Mouse (Mus musculus) ovary, adult 2 months (tissue): ENCODE results near the gene Olfr1459. TPM values are rescaled to one million over a fixed set of nuclear protein-coding genes. Genes with fewer than 3 reads are reported as not detected.

ENCODE experiments used
- polyA plus RNA-seq: library from polyadenylated mRNA; depleted of rRNA; stranded (reverse); fragments of >200 nt; gene quantifications from 2 replicates; pipeline ENCODE4 v1.2.3, GENCODE M21; 2012; rRNA removed

The Olfr1459 gene
- polyA plus RNA-seq: not detected in 2 replicates

GRCm38 (mm10) chr19:13149449-13149848 is at the start of gene Olfr1459:
Olfr1459 (minus strand) TSS chr19:13149549.

GRCm38 (mm10) chr19:13185434-13185833 is 36.1 kb upstream of the Olfr1459 start, which contains the start of gene Olfr1462:
Olfr1462 (plus strand) TSS chr19:13185734.

GRCm38 (mm10) chr19:13162700-13163099 is 13.4 kb upstream of the Olfr1459 start, which contains the start of gene Olfr1461:
Olfr1461 (plus strand) TSS chr19:13163000.

GRCm38 (mm10) chr19:13106675-13107074 is 42.7 kb downstream of the Olfr1459 start, which contains the start of gene Olfr1458:
Olfr1458 (minus strand) TSS chr19:13106775.

GRCm38 (mm10) chr19:13097791-13098190 is 51.6 kb downstream of the Olfr1459 start, which contains the start of gene Olfr1457:
Olfr1457 (minus strand) TSS chr19:13097891.

Other genes with a start within 250 kb of the Olfr1459 start
- gene Olfr1447, start 245.8 kb downstream of the Olfr1459 start, polyA plus RNA-seq: not detected in 2 replicates
- not detected in 2 replicates for gene Olfr1448, start 225.1 kb downstream of the Olfr1459 start, polyA plus RNA-seq
- not detected in 2 replicates for gene Olfr1449, start 218.7 kb downstream of the Olfr1459 start, polyA plus RNA-seq
- not detected in 2 replicates for gene Olfr1450, start 199.3 kb downstream of the Olfr1459 start, polyA plus RNA-seq
- gene Olfr1451, start 154.5 kb downstream of the Olfr1459 start, polyA plus RNA-seq: not detected in 2 replicates
- not detected in 2 replicates for gene Olfr1453, start 121.2 kb downstream of the Olfr1459 start, polyA plus RNA-seq
- not detected in 2 replicates for gene Olfr1454, start 88.9 kb downstream of the Olfr1459 start, polyA plus RNA-seq
- not detected in 2 replicates for gene Olfr1457, start 51.7 kb downstream of the Olfr1459 start, polyA plus RNA-seq
- gene Olfr1458, start 42.8 kb downstream of the Olfr1459 start, polyA plus RNA-seq: not detected in 2 replicates
- gene Olfr1461, start 13.5 kb upstream of the Olfr1459 start, polyA plus RNA-seq: not detected in 2 replicates
- gene Olfr1462, start 36.2 kb upstream of the Olfr1459 start, polyA plus RNA-seq: not detected in 2 replicates
- gene Olfr1463, start 81.8 kb upstream of the Olfr1459 start, polyA plus RNA-seq: not detected in 2 replicates
- gene Olfr1465, start 166.0 kb upstream of the Olfr1459 start, polyA plus RNA-seq: not detected in 2 replicates
- gene Olfr1466, start 189.3 kb upstream of the Olfr1459 start, polyA plus RNA-seq: not detected in 2 replicates
- not detected in 2 replicates for gene Olfr1467, start 212.7 kb upstream of the Olfr1459 start, polyA plus RNA-seq